Mouse (Mus musculus): ENCODE measurements around the gene Cldn10.
"Not testable (repeated sequence)": the region's sequence is repeated elsewhere in the genome, so short reads cannot be mapped to it uniquely, and the experiment has no call there.

Gene Cldn10

GRCm38 (mm10) chr14:118783326-118783935 lies 4.3 kb upstream of the Cldn10 start:
- no peak for DNase-seq

GRCm38 (mm10) chr14:118790217-118790616 lies 2.5 kb downstream of the Cldn10 start:
- no peak for DNase-seq

GRCm38 (mm10) chr14:118792957-118793356 lies 5.2 kb downstream of the Cldn10 start:
- DNase-seq, result no peak

GRCm38 (mm10) chr14:118793416-118793815 lies 5.7 kb downstream of the Cldn10 start:
- DNase-seq, result peak; percentile 42

GRCm38 (mm10) chr14:118794196-118794595 lies 6.5 kb downstream of the Cldn10 start:
- no peak for DNase-seq

- no peak for DNase-seq
Measured at GRCm38 (mm10) chr14:118794893-118795292, 7.2 kb downstream of the Cldn10 start.

- peak; percentile 62 for DNase-seq
Measured at GRCm38 (mm10) chr14:118795915-118796693, 8.4 kb downstream of the Cldn10 start.

- DNase-seq, result no peak
Measured at GRCm38 (mm10) chr14:118796694-118797058, 9.0 kb downstream of the Cldn10 start.

- DNase-seq, result no peak
Measured at GRCm38 (mm10) chr14:118797270-118797669, 9.6 kb downstream of the Cldn10 start.

- no peak for DNase-seq
Measured at GRCm38 (mm10) chr14:118799918-118800317, 12.2 kb downstream of the Cldn10 start.

GRCm38 (mm10) chr14:118803936-118804335 lies 16.2 kb downstream of the Cldn10 start:
- DNase-seq, result no peak

GRCm38 (mm10) chr14:118804351-118804750 lies 16.6 kb downstream of the Cldn10 start:
- peak; percentile 62 for DNase-seq

GRCm38 (mm10) chr14:118807653-118808052 lies 19.9 kb downstream of the Cldn10 start:
- DNase-seq, result no peak

GRCm38 (mm10) chr14:118808183-118808582 lies 20.5 kb downstream of the Cldn10 start:
- not testable (repeated sequence) for DNase-seq

GRCm38 (mm10) chr14:118809686-118810085 lies 22.0 kb downstream of the Cldn10 start:
- no peak for DNase-seq

GRCm38 (mm10) chr14:118811256-118811655 lies 23.5 kb downstream of the Cldn10 start:
- DNase-seq, result not testable (repeated sequence)

- DNase-seq, result no peak
Measured at GRCm38 (mm10) chr14:118813111-118813510, 25.4 kb downstream of the Cldn10 start.

GRCm38 (mm10) chr14:118816503-118816902 lies 28.8 kb downstream of the Cldn10 start:
- peak; percentile 80 for DNase-seq

GRCm38 (mm10) chr14:118820111-118820510 lies 32.4 kb downstream of the Cldn10 start:
- peak; percentile 77 for DNase-seq

GRCm38 (mm10) chr14:118822816-118823215 lies 35.1 kb downstream of the Cldn10 start:
- no peak for DNase-seq

GRCm38 (mm10) chr14:118823313-118823712 lies 35.6 kb downstream of the Cldn10 start:
- no peak for DNase-seq

GRCm38 (mm10) chr14:118826346-118826745 lies 38.6 kb downstream of the Cldn10 start:
- DNase-seq, result no peak

GRCm38 (mm10) chr14:118827283-118827904 lies 39.7 kb downstream of the Cldn10 start:
- peak; percentile 50 for DNase-seq
